Mouse (Mus musculus) liver, embryonic 15.5 days (tissue): ENCODE data around the gene Cyb5d1. TPM values are rescaled to one million over a fixed set of nuclear protein-coding genes. Genes with fewer than 3 reads are reported as not detected.
A peak's percentile ranks its signal among the peaks of the same experiment; 100 is the strongest.
"Not testable (repeated sequence)": the region's sequence is repeated elsewhere in the genome, so short reads cannot be mapped to it uniquely, and the experiment has no call there.

Source experiments
- ATAC-seq: fragments of 200-750 bp; cut with Nextera tagmentation; 2 replicates; pipeline ENCODE4 v1.8.0; 2017; ENCODE audit warnings: moderate number of reproducible peaks, mild to moderate bottlenecking, moderate library complexity; ENCODE audit not compliant: insufficient read depth
- H3K27ac ChIP-seq: fragments of 300-500 bp; sonication (generic); replicated peaks from 2 replicates; pipeline ENCODE4 v1.5.1; 2015; ENCODE audit warnings: mild to moderate bottlenecking, inconsistent platforms
- H3K27me3 ChIP-seq: fragments of 300-500 bp; sonication (generic); 2 replicates; pipeline ENCODE4 v1.6.1; 2015; ENCODE audit warnings: mild to moderate bottlenecking, inconsistent platforms
- H3K36me3 ChIP-seq: fragments of 300-500 bp; sonication (generic); replicated peaks from 2 replicates; pipeline ENCODE4 v1.6.1; 2015; ENCODE audit warnings: moderate library complexity, mild to moderate bottlenecking, inconsistent platforms
- H3K4me1 ChIP-seq: fragments of 300-500 bp; sonication (generic); replicated peaks from 2 replicates; pipeline ENCODE4 v1.6.1; 2015; ENCODE audit warnings: inconsistent platforms
- H3K4me2 ChIP-seq: fragments of 300-500 bp; sonication (generic); 2 replicates; pipeline ENCODE4 v1.6.1; 2015; ENCODE audit warnings: moderate library complexity, mild to moderate bottlenecking, inconsistent platforms
- H3K4me3 ChIP-seq: fragments of 300-500 bp; sonication (generic); replicated peaks from 2 replicates; pipeline ENCODE4 v1.5.1; 2015; ENCODE audit warnings: mild to moderate bottlenecking, inconsistent platforms
- H3K9ac ChIP-seq: fragments of 300-500 bp; sonication (generic); 2 replicates; pipeline ENCODE4 v1.6.1; 2015; ENCODE audit warnings: moderate library complexity, mild to moderate bottlenecking, inconsistent platforms
- H3K9me3 ChIP-seq: fragments of 300-500 bp; sonication (generic); replicated peaks from 2 replicates; pipeline ENCODE4 v1.6.1; 2016; ENCODE audit warnings: inconsistent platforms
- WGBS: fragments of 180-500 bp; shearing (Covaris S2); methylation state at CpG from one replicate; pipeline ENCODE4 v1.1.7; 2015; ENCODE audit warnings: mixed read lengths; ENCODE audit not compliant: insufficient replicate concordance; 5-methylcytosine and 5-hydroxymethylcytosine counted together
- polyA plus RNA-seq: library from polyadenylated mRNA; unstranded; fragments of >200 nt; fragmentation: Nextera tagmentation; extraction: Ambion mirVana; gene quantifications from 2 replicates; pipeline ENCODE4 v1.2.1, GENCODE M21; 2015

The Cyb5d1 gene
- 9.6 and 11.0 TPM in 2 replicates for polyA plus RNA-seq

- Histone ChIP-seq H3K36me3 (peaks cover 10% of the 10 kb centered on the region), H3K4me1 (peaks cover 32% of the 10 kb centered on the region), H3K9ac (peak within 1 kb of the TSS; percentile 94), H3K27ac (peak within 1 kb of the TSS; percentile 97), H3K4me3 (peak within 1 kb of the TSS; percentile 85), H3K4me2 (peak within 1 kb of the TSS; percentile 96)
- 0% methylated on average over 24 of the region's 24 CpGs for WGBS
- ATAC-seq, result peak; percentile 79
- not testable (repeated sequence) for H3K27me3 ChIP-seq, H3K9me3 ChIP-seq
Measured at GRCm38 (mm10) chr11:69395235-69395633, at the start of gene Cyb5d1, which contains the start of gene Naa38. TSS of gene Cyb5d1 (minus strand) at chr11:69395631. TSS of gene Naa38 (plus strand) at chr11:69395487.

GRCm38 (mm10) chr11:69443328-69443727 is 47.9 kb upstream of the Cyb5d1 start:
- no peak overlapping the region for H3K4me3 ChIP-seq
- no peaks in the 10 kb centered on the region for H3K36me3 ChIP-seq
- no peak overlapping the region for H3K27ac ChIP-seq
- H3K4me2 ChIP-seq, result no peak overlapping the region
- H3K9me3 ChIP-seq, result no peaks in the 10 kb centered on the region
- H3K9ac ChIP-seq, result no peak overlapping the region
- no peaks in the 10 kb centered on the region for H3K27me3 ChIP-seq
- 30% methylated on average over 5 of the region's 5 CpGs for WGBS
- no peaks in the 10 kb centered on the region for H3K4me1 ChIP-seq
- ATAC-seq, result no peak

- 39% methylated on average over 3 of the region's 3 CpGs for WGBS
- Histone ChIP-seq H3K9ac (no peak overlapping the region), H3K27me3 (no peaks in the 10 kb centered on the region), H3K9me3 (no peaks in the 10 kb centered on the region), H3K36me3 (no peaks in the 10 kb centered on the region), H3K4me1 (0 out of 2 replicates have a peak, but pooled peaks cover 2% of the 10 kb centered on the region), H3K27ac (no peak overlapping the region), H3K4me2 (no peak overlapping the region), H3K4me3 (no peak overlapping the region)
- no peak for ATAC-seq
Measured at GRCm38 (mm10) chr11:69437291-69437690, 41.9 kb upstream of the Cyb5d1 start.

GRCm38 (mm10) chr11:69433189-69433588 is 37.8 kb upstream of the Cyb5d1 start:
- H3K27ac ChIP-seq, result no peak overlapping the region
- no peaks in the 10 kb centered on the region for H3K36me3 ChIP-seq
- no peak overlapping the region for H3K9ac ChIP-seq
- peaks cover 4% of the 10 kb centered on the region; the same call in 1 of the 2 replicates for H3K4me1 ChIP-seq
- no peaks in the 10 kb centered on the region for H3K9me3 ChIP-seq
- no peak overlapping the region for H3K4me3 ChIP-seq
- H3K4me2 ChIP-seq, result no peak overlapping the region
- H3K27me3 ChIP-seq, result no peaks in the 10 kb centered on the region
- 53% methylated on average over 6 of the region's 6 CpGs for WGBS
- no peak for ATAC-seq

GRCm38 (mm10) chr11:69432640-69432982 is 37.2 kb upstream of the Cyb5d1 start:
- Histone ChIP-seq H3K4me3 (no peak overlapping the region), H3K9me3 (no peaks in the 10 kb centered on the region), H3K27ac (no peak overlapping the region), H3K4me2 (no peak overlapping the region), H3K27me3 (no peaks in the 10 kb centered on the region), H3K36me3 (no peaks in the 10 kb centered on the region), H3K9ac (no peak overlapping the region), H3K4me1 (peaks cover 4% of the 10 kb centered on the region; the same call in 1 of the 2 replicates)
- WGBS, result 62% methylated on average over 11 of the region's 11 CpGs
- no peak for ATAC-seq

GRCm38 (mm10) chr11:69431829-69432639 is 36.6 kb upstream of the Cyb5d1 start:
- H3K27ac ChIP-seq, result no peak overlapping the region
- no peaks in the 10 kb centered on the region for H3K9me3 ChIP-seq
- ATAC-seq, result no peak
- WGBS, result 27% methylated on average over 11 of the region's 11 CpGs
- no peak overlapping the region for H3K4me3 ChIP-seq
- H3K27me3 ChIP-seq, result no peaks in the 10 kb centered on the region
- H3K4me2 ChIP-seq, result no peak overlapping the region
- H3K4me1 ChIP-seq, result peaks cover 4% of the 10 kb centered on the region; the same call in 1 of the 2 replicates
- no peak overlapping the region for H3K9ac ChIP-seq
- H3K36me3 ChIP-seq, result no peaks in the 10 kb centered on the region

GRCm38 (mm10) chr11:69430631-69431030 is 35.2 kb upstream of the Cyb5d1 start:
- Histone ChIP-seq H3K27me3 (no peaks in the 10 kb centered on the region), H3K27ac (no peak overlapping the region), H3K4me3 (no peak overlapping the region), H3K9me3 (no peaks in the 10 kb centered on the region), H3K36me3 (no peaks in the 10 kb centered on the region), H3K4me2 (no peak overlapping the region), H3K4me1 (peaks cover 11% of the 10 kb centered on the region), H3K9ac (no peak overlapping the region)
- no peak for ATAC-seq
- WGBS, result 79% methylated on average over 15 of the region's 15 CpGs

- H3K4me2 ChIP-seq, result no peak overlapping the region
- H3K9me3 ChIP-seq, result no peaks in the 10 kb centered on the region
- no peak for ATAC-seq
- H3K4me3 ChIP-seq, result no peak overlapping the region
- H3K9ac ChIP-seq, result no peak overlapping the region
- H3K36me3 ChIP-seq, result no peaks in the 10 kb centered on the region
- WGBS, result 16% methylated on average over 2 of the region's 2 CpGs
- H3K4me1 ChIP-seq, result peaks cover 11% of the 10 kb centered on the region
- no peaks in the 10 kb centered on the region for H3K27me3 ChIP-seq
- H3K27ac ChIP-seq, result no peak overlapping the region
Measured at GRCm38 (mm10) chr11:69429313-69429712, 33.9 kb upstream of the Cyb5d1 start.

GRCm38 (mm10) chr11:69428751-69429150 is 33.3 kb upstream of the Cyb5d1 start:
- H3K9me3 ChIP-seq, result no peaks in the 10 kb centered on the region
- no peak for ATAC-seq
- no peak overlapping the region for H3K4me2 ChIP-seq
- no peaks in the 10 kb centered on the region for H3K27me3 ChIP-seq
- peaks cover 16% of the 10 kb centered on the region for H3K4me1 ChIP-seq
- no peak overlapping the region for H3K27ac ChIP-seq
- WGBS, result 22% methylated on average over 4 of the region's 4 CpGs
- H3K4me3 ChIP-seq, result no peak overlapping the region
- no peak overlapping the region for H3K9ac ChIP-seq
- no peaks in the 10 kb centered on the region for H3K36me3 ChIP-seq

GRCm38 (mm10) chr11:69426246-69426645 is 30.8 kb upstream of the Cyb5d1 start:
- Histone ChIP-seq H3K4me1 (peaks cover 17% of the 10 kb centered on the region), H3K9me3 (no peaks in the 10 kb centered on the region), H3K27ac (no peak overlapping the region), H3K9ac (no peak overlapping the region), H3K4me2 (no peak overlapping the region), H3K4me3 (no peak overlapping the region), H3K36me3 (no peaks in the 10 kb centered on the region), H3K27me3 (peaks cover 18% of the 10 kb centered on the region)
- ATAC-seq, result no peak
- WGBS, result 28% methylated on average over 2 of the region's 2 CpGs

GRCm38 (mm10) chr11:69423885-69424284 is 28.5 kb upstream of the Cyb5d1 start:
- H3K27ac ChIP-seq, result no peak overlapping the region
- H3K4me1 ChIP-seq, result peaks cover 40% of the 10 kb centered on the region
- no peak for ATAC-seq
- H3K27me3 ChIP-seq, result peaks cover 40% of the 10 kb centered on the region
- H3K4me3 ChIP-seq, result no peak overlapping the region
- H3K36me3 ChIP-seq, result no peaks in the 10 kb centered on the region
- H3K9ac ChIP-seq, result no peak overlapping the region
- no peak overlapping the region for H3K4me2 ChIP-seq
- WGBS, result 26% methylated on average over 6 of the region's 6 CpGs
- H3K9me3 ChIP-seq, result no peaks in the 10 kb centered on the region
